Mouse (Mus musculus) E14TG2a.4 (cell line): Measurements from ENCODE around the gene Nck2.

ENCODE experiments used
- CTCF ChIP-seq: conservative IDR thresholded peaks from 2 replicates; pipeline ENCODE4 v1.5.1; 2014; ENCODE audit warnings: low read length
- NANOG ChIP-seq: IDR thresholded peaks from 2 replicates; pipeline ENCODE4 v1.6.1; 2014; ENCODE audit warnings: borderline replicate concordance, low read length, mixed read lengths
- POU5F1 ChIP-seq: IDR thresholded peaks from 2 replicates; pipeline ENCODE4 v1.6.1; 2014; ENCODE audit warnings: low read length, borderline replicate concordance

DNA sequence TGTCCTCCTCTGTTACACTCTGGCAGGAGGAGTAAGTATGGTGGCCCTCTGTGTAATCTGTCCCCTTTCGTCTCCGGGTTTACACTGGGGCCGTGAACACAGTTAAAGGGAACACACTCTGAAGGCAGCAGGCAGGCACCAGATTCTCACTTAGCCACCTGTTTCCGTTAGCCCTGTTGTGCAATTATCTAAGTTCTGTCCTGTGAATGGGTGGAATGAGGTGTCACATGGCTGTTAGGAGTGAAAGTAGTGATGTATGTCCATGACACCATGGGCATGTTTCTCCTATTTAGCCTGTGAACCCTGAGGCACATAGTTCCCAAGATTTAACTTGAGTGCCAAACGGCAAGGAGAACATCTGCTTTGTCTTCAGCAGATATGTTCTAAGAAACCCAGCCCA lies 55.7 kb downstream of the Nck2 start:
- TF ChIP-seq CTCF, result no peak
- TF ChIP-seq NANOG, result no peak
- TF ChIP-seq POU5F1, result no peak
